Mouse (Mus musculus) left cerebral cortex, postnatal 36 days (tissue): Measurements from ENCODE around the gene Necab2. TPM values are rescaled to one million over a fixed set of nuclear protein-coding genes. Genes with fewer than 3 reads are reported as not detected.

Experiments
- DNase-seq, 2 experiments: peaks; one replicate each; pipeline ENCODE4 v3.0.0; 2021 to 2022; ENCODE audit warnings: low spot score in 2 of 2, mixed read lengths in 1 of 2
- intact Hi-C: fragments of 180-260 bp; cut with DNase I; formaldehyde crosslinking; loops from one replicate; pipeline ENCODE4 v1.15.1; 2025
- total RNA-seq, 2 experiments: library from RNA; stranded (reverse); gene quantifications; 2 replicates each; pipeline ENCODE4 v1.2.3; 2021

Gene Necab2
- 10 to 100 TPM; 60.4 to 67.1 TPM for total RNA-seq

GRCm38 (mm10) chr8:119446211-119446989 lies at the start of gene Necab2:
Gene Necab2, plus strand, starts transcription at chr8:119446719.
- peak; percentile 81 to 86 for DNase-seq
- intact Hi-C loops = loop anchor here (2.0 kb wide), 1 partner anchor 50 kb away; no protein-coding TSS in a partner anchor

- DNase-seq = no peak
- intact Hi-C loops = no loop called here
Observed at GRCm38 (mm10) chr8:119398558-119398957, 48.0 kb upstream of the Necab2 start.

GRCm38 (mm10) chr8:119399255-119399654 lies 47.3 kb upstream of the Necab2 start:
- intact Hi-C loops = no loop called here
- DNase-seq = no peak

GRCm38 (mm10) chr8:119400122-119400671 lies 46.3 kb upstream of the Necab2 start:
- no peak for DNase-seq
- intact Hi-C loops = no loop called here

DNA sequence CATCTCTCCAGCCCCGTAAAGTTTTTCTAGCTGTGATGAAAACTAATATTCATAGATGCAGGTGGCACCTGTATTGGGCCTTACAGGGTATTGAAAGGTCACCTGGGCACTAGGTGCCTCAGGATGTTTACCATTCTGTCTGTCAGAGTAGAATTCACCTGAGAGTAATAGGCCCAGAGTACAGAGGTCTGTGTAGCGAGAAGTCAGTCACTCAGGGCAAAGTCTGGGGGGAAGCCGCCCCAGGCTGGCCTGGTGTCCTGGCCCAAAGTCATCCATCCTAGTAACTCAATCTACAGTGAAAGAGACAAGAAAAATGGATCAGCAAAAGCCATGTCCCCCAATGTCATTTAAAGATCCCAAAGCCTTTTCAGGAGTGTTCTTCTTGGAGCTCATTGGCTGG lies 45.6 kb upstream of the Necab2 start:
- intact Hi-C loops = no loop called here
- DNase-seq = no peak

DNA sequence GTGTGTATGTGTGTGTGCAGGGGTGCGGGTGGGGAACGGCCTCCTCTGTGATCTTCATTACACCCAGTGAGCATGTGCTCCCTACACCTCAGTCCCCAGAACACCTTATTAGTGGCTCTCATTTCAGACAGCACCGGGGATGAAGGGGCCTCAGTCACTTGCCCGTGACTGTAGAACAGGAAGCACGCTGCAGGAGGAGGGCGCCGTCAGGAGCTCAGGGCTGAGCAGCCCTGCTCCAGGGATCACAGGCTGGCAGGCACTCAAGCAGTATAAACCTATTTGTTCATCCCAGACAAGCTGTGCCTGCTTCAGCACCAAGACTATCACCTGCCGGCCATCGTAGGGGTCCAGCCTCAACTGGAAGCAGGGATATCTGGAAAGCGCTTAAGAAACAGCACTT lies 42.6 kb upstream of the Necab2 start:
- DNase-seq = no peak
- intact Hi-C loops = no loop called here

DNA sequence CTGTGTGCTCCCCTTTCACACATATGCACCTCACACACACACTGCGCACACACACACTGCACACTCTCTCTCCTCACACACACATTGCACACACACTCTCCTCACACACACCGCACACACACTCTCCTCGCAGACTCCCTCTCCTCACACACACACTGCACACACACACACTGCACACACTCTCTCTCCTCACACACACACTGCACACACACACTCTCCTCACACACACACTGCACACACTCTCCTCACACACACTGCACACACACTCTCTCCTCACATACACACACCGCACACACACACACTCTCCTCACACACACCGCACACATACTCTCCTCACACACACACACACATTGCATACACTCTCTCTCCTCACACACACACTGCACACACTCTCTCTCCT lies 41.9 kb upstream of the Necab2 start:
- DNase-seq = no peak
- intact Hi-C loops = no loop called here

DNA sequence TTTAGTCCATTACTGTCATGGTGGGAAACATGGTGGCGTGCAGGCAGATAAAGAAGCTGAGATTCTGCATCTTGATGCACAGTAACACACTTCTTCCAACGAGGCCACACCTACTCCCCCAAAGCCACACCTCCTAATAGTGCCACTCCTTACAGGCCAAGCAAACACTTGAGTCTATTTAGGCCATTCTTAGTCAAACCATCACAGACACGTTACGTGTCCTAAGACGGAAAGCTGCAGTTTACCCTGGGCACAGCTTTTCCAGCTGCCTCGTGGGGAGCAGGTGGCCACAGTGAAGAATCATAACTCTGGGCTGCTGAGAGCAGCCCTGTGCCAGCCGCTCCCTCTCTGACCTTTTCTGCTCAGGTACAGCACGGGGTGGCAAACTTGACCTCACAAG lies 38.2 kb upstream of the Necab2 start:
- DNase-seq = no peak
- intact Hi-C loops = no loop called here

DNA sequence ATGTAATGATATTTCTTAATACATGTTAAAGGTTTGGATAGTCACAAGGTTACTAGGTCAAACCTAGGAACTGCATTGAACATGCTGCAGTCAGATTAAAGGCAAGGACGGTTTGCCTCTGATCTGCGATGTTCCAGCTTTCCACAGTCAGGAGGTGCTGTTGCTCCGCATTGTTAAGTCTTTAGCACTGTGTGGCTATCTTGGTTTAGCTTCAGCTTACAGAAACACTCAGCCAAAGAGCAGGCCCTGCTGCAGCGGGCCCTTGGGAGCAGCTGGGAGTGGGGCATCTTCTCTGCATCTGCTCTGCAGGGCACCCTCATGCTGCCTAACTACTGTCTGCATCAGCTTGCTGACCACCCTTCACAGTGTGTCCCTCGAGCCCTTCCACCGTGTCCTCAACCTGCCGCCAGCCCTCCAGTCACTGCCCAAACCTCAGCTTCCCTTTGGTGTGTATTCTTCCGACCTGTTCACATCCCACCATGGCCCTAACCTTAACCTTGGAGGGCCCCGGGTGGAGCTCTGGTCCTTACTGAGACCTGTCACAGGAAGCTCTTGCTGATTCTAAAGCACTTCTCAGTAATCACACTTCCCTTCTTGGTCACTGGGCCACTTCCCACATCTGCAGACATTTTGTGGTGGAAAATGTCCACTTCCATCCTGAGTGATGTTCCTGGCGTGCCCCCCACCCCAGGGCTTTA lies 34.3 kb upstream of the Necab2 start:
- intact Hi-C loops = no loop called here
- DNase-seq = no peak

DNA sequence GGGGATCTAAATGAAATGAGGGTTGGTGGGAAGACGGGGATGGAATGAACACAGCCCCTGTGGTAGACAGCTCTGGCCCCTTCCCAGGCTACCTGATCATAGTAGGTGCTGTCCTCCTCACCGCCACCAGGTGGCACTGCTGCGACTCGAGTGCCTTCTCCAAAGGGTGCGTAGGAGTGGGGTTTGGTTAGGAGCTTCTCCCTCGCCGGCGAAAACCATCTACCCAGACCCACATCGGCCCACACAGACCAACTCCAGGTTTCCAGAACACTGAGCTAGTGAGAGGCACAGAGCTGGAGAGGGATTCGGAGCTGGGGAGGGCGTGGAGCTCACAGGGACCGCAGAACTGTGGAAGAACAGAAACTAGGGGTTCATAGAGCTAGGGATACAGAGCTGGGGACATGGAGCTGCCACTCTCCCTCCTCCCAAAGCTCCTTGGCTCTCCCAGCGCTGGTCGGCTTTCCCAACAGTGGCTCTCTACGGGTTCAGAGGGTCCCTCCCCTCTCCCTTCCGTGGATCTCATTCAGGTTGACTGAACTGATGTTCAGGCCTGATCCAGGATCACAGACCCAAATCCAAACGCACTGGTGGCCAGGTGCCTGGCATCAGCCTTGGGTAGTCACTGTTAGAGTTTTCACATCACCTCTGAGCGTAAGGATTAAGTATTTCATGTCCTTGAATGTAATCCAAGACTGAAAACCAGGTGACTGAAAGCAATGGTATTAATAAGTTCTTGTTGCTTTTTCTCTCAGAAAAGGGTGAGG lies 33.6 kb upstream of the Necab2 start:
- peak; percentile 76 to 78 for DNase-seq
- intact Hi-C loops = no loop called here

DNA sequence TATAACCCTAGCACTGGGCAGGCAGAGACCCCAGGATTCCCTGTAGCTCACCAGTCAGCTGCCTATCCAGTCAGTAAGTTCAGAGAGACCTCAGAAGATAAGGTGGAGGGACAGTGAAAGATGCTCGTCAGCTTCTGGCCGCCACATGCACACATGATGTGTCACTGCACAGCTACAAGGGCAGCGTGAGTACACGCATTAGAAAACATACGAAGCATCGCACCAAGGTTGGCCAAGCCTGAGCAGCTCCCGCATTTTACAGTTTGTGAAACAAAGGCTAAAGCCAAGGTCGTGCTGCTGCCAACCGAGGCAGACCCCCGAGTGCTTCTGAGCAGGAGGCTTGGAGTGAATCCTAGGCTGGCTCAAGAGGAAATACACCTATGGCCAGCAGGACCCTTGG lies 32.9 kb upstream of the Necab2 start:
- no peak for DNase-seq
- intact Hi-C loops = no loop called here

GRCm38 (mm10) chr8:119420318-119420717 lies 26.2 kb upstream of the Necab2 start:
- DNase-seq = no peak
- intact Hi-C loops = no loop called here

- DNase-seq = no peak
- intact Hi-C loops = no loop called here
Observed at GRCm38 (mm10) chr8:119421603-119422122, 24.9 kb upstream of the Necab2 start.

- intact Hi-C loops = no loop called here
Observed at GRCm38 (mm10) chr8:119422123-119422711, 24.3 kb upstream of the Necab2 start.

GRCm38 (mm10) chr8:119423631-119424141 lies 22.8 kb upstream of the Necab2 start:
- DNase-seq = no peak
- intact Hi-C loops = no loop called here

More at GRCm38 (mm10) chr8:119422123-119422711, 24.3 kb upstream of the Necab2 start:
- DNase-seq = no peak

- DNase-seq = no peak
- intact Hi-C loops = no loop called here
Observed at GRCm38 (mm10) chr8:119424199-119424733, 22.3 kb upstream of the Necab2 start.

GRCm38 (mm10) chr8:119424740-119425139 lies 21.8 kb upstream of the Necab2 start:
- DNase-seq = no peak
- intact Hi-C loops = no loop called here

GRCm38 (mm10) chr8:119425533-119425932 lies 21.0 kb upstream of the Necab2 start:
- intact Hi-C loops = no loop called here
- no peak for DNase-seq
